Mouse (Mus musculus): ENCODE data around the gene Uggt1.
A peak's percentile ranks its signal among the peaks of the same experiment; 100 is the strongest.

Uggt1 gene

DNA sequence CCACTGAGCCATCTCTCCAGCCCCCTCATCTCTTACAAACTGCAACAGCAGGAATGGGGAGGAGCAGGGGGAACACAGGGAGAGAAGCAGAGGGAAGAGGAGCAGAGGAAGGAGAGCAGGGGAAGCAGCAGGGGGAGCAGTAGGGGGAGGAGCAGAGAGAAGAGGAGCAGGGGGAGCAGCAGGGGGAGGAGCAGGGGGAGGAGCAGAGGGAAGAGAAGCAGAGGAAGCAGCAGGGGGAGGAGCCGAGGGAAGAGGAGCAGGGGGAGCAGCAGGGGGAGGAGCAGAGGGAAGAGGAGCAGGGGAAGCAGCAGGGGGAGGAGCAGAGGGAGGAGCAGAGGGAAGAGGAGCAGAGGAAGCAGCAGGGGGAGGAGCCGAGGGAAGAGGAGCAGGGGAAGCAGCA lies 14.1 kb upstream of the Uggt1 start:
- DNase-seq (ENCODE audit: low read depth, low spot score): no peak

DNA sequence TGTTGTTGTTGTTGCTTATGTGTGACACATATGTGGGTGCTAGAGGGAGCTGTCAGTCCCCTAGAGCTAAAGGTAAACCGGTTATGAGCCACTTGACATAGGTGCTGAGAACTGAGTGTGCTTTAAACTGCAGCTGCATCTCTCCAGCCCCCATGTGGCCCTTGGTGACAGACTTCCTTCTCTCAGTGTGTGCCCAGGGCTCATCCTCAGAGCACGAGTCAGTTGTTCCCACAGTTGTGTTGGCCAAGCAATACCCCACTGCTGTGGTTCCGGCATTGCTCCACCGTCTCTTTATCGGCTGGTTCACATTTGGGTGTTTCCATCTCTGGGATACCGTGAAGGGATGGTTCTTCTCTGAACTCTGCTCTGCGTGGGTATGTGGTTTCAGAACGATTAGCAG lies 12.8 kb upstream of the Uggt1 start:
- DNase-seq (ENCODE audit: low read depth, low spot score): no peak

- DNase-seq (ENCODE audit: low read depth, low spot score): no peak
Observed at GRCm38 (mm10) chr1:36255871-36256640, 11.5 kb upstream of the Uggt1 start.

- DNase-seq (ENCODE audit: low read depth, low spot score): no peak
Observed at GRCm38 (mm10) chr1:36254635-36255360, 10.3 kb upstream of the Uggt1 start.

DNA sequence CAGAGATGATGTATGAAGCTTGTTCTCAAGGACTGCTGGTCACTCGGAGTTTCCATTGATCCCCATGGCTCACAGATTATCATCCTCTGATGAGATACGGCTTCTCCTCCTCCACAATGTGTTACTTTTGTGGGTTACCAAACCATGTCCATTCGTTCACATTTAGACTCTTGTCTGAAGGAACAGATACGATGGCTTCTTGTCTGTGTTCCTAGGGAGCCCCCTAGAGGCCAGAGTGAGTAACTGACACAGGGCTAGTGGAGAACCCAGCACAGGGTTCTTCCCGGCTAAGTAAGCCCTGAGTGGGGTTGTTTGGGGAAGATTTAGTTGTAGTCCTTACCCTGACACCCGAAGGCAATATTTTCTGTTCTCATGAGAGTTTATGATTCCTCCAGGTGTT lies 8.3 kb upstream of the Uggt1 start:
- DNase-seq (ENCODE audit: low read depth, low spot score): peak; percentile 53

DNA sequence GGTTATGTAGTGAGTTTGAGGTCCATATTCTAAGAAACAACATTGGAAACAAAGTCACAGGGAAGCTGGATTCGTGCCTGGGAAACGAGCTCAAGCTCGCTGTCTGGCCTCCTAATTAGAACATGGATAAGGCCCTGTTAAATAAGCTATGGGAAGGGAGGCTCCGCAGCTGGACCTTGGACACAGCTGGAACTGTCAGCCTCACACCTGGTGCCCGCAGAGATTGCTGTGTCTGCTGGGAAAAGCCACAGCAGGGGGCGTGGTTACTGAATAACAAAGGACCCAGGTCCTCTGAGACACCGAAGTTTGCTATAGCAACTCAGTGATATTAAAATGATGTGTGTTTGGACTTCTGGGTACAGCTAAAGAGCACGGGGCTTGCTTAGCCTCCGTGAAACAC lies 6.9 kb upstream of the Uggt1 start:
- DNase-seq (ENCODE audit: low read depth, low spot score): no peak

- no peak for DNase-seq (ENCODE audit: low read depth, low spot score)
Observed at GRCm38 (mm10) chr1:36246688-36247087, 2.2 kb upstream of the Uggt1 start.

GRCm38 (mm10) chr1:36244828-36245215 lies 302 bp upstream of the Uggt1 start:
- DNase-seq (ENCODE audit: low read depth, low spot score): no peak

- no peak for DNase-seq (ENCODE audit: low read depth, low spot score)
Observed at GRCm38 (mm10) chr1:36243447-36244057, 968 bp downstream of the Uggt1 start.

DNA sequence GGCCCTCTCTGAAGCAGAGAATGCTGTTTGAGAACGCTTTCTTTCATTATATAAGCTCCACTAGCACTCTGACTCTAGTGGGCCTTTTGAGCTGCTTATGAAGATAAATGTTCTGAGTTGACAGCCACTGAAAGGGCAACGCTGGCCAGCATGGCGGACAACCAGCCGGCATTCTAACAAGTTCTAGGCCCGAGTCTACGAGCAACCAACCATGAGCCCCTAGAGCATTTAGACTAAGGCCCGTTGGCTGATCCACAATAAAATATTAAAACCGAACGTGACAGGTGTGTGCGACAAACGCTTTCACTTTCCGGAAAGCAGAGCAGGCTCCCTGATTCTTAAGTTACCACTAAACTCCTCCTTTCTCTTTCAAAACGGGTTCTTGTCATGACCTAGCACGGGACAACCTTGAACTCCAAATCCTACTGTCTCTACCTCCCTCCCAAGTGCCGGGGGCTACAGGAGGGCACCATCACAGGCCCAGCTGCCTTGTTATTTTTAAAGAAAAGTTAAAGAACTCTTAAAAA lies 2.6 kb downstream of the Uggt1 start:
- DNase-seq (ENCODE audit: low read depth, low spot score): no peak

DNA sequence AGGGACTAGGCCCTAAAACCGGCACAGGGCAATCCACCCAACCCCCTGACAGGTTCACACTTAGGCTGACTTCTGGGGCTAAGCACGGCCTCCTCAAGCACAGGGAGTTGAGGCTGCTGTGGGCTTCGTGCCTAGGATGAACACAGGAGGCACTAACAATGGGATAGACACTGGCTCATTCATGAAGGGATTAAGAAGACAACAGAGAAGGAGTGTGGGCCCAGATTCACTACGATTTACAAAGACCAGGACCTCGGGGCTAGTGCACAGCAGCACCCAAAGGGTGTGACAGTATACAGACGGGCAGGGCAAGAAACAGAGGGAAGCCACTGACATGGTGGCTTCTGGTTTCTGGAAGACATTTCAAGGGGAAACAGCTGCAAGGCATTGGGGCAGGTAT lies 4.3 kb downstream of the Uggt1 start:
- DNase-seq (ENCODE audit: low read depth, low spot score): no peak

- DNase-seq (ENCODE audit: low read depth, low spot score): no peak
Observed at GRCm38 (mm10) chr1:36239396-36239795, 5.1 kb downstream of the Uggt1 start.

- DNase-seq (ENCODE audit: low read depth, low spot score): no peak
Observed at GRCm38 (mm10) chr1:36235855-36236254, 8.7 kb downstream of the Uggt1 start.

- no peak for DNase-seq (ENCODE audit: low read depth, low spot score)
Observed at GRCm38 (mm10) chr1:36235057-36235639, 9.4 kb downstream of the Uggt1 start.

GRCm38 (mm10) chr1:36233218-36233617 lies 11.3 kb downstream of the Uggt1 start:
- no peak for DNase-seq (ENCODE audit: low read depth, low spot score)

- DNase-seq (ENCODE audit: low read depth, low spot score): no peak
Observed at GRCm38 (mm10) chr1:36230919-36231705, 13.4 kb downstream of the Uggt1 start.

DNA sequence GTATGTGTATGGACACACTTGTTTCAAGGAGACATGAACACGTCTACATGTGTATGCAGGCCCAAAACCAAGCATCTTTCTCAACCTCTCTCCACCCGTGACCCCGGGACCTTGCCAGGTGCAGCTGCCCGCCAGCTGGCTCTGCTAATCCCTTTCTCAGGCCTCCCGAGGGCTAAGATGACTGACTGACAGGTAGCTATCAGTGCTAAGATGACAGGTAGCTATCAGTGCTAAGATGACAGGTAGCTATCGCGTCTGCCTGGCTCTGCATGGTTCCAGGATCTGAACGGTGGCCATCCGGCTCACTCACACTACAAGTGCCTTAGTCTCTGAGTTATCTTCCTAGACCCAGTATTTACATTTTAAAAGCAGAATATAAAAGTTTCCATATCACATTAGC lies 16.1 kb downstream of the Uggt1 start:
- DNase-seq (ENCODE audit: low read depth, low spot score): no peak

- no peak for DNase-seq (ENCODE audit: low read depth, low spot score)
Observed at GRCm38 (mm10) chr1:36224648-36225047, 19.9 kb downstream of the Uggt1 start.

DNA sequence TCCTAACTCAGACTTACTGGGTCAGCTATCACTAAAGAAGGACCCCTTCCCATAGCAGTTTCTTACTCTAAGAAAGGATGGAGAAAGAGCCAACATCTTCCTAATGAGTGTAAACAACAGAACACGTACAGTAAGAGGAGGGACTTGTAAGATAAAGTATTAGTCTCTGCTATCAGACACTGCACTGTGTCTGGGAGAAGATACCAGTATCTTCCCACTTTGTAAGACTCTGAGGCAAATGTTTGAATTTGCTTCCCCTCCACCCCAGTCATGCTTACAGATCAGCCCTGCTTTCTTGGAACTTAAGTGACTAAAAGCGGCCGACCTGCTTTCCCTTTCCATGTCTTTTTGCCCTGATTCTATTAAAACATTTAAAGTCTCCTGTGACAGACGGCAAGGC lies 30.2 kb downstream of the Uggt1 start:
- DNase-seq (ENCODE audit: low read depth, low spot score): no peak

GRCm38 (mm10) chr1:36201739-36202138 lies 42.8 kb downstream of the Uggt1 start:
- no peak for DNase-seq (ENCODE audit: low read depth, low spot score)

- no peak for DNase-seq (ENCODE audit: low read depth, low spot score)
Observed at GRCm38 (mm10) chr1:36194482-36194881, 50.0 kb downstream of the Uggt1 start.

All from retina, adult 2 months (tissue).